Mouse (Mus musculus) erythroblast, embryonic 14.5 days (primary cell): Measurements from ENCODE around the gene Tmem8b.

Experiments used
- GATA1 ChIP-seq: IDR thresholded peaks from 2 replicates; pipeline ENCODE4 v1.6.1; 2012; ENCODE audit warnings: low read length, inconsistent platforms, mixed read lengths
- TAL1 ChIP-seq: IDR thresholded peaks from 3 replicates; pipeline ENCODE4 v1.6.1; 2012; ENCODE audit warnings: low read length, inconsistent platforms, mixed read lengths

DNA sequence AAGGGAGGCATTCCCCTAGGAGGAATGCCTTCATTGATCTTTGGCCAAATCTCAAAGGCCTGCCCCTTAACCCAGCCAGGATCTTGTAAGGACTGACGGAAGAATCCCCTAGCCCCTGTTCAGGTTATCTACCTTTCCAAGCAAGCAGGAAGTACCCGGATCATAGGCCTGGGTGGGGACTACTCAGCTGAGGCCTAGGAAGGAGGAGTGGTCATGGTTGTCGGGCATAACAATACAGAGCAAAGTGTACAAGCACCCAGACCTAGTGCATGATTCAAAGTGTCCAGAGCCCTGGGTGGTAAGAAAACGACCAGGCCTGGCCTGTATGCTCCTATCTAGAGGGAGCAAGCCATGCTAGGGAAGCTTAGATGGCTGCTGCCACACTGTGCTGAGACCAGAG is 6.8 kb downstream of the Tmem8b start:
- no peak for TF ChIP-seq GATA1
- TF ChIP-seq TAL1: no peak
